ENCODE assay signal across 25 mouse cellular contexts in the genomic region with DNA sequence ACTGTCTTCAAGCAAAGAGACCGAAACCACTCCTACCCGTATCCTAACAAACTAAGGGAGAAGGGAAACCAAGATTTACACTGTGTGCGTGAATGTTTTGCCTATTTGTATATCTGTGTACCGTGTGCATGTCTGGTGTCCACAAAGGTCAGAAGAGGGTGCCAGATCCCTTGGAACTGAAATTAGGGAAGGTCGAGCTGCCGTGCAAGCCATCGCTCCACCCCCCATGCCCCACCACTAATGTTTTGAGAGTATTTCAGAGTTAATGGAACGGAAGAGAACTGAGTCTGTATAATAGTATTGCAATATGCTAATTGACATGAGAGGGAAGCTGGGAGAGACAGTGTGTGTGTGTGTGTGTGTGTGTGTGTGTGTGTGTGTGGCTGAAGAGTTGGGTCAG. TPM values are rescaled to one million over a fixed set of nuclear protein-coding genes. Genes with fewer than 3 reads are reported as not detected.
DNase-seq lines count a peak whose midpoint lies in the region; ATAC-seq and TF ChIP-seq lines count a peak whose summit lies in the region.
"Had no signal": no experiment of that assay in that cellular context is flagged by ENCODE, and none has a peak within 500 bp of the region (broad histone marks: within the 10 kb centered on the region; RNA-seq: fewer than 3 reads in every experiment).

No protein-coding gene starts in this region.

- no peak for DNase-seq in kidney, postnatal 36 days
- no peak for DNase-seq in liver, postnatal 0 days
- no peak for DNase-seq in left cerebral cortex, postnatal 36 days (ENCODE audit: low spot score in 2 of 2)
- DNase-seq in retina, postnatal 1 day, result no peak
- DNase-seq: adrenal gland, adult 2 months; adrenal gland, postnatal 25 days; cerebellum, adult 2 months; cerebellum, postnatal 14 days; embryo, embryonic 11 days; gastrocnemius, postnatal 36 days; heart, adult 18-20 months; heart, postnatal 10 days; heart, postnatal 4 days had no signal

- H3K36me3 ChIP-seq in kidney, embryonic 15.5 days, result no peaks in the 10 kb centered on the region
- H3K36me3 ChIP-seq in liver, postnatal 0 days (replicated peaks; ENCODE audit: insufficient read depth, low read length), result no peaks in the 10 kb centered on the region
- no peaks in the 10 kb centered on the region for H3K36me3 ChIP-seq in liver, embryonic 12.5 days
- H3K36me3 ChIP-seq: embryonic facial prominence, embryonic 15.5 days; forebrain, embryonic 10.5 days; heart, embryonic 10.5 days; hindbrain, embryonic 12.5 days had no signal

- TF ChIP-seq CTCF in liver, postnatal 0 days (IDR thresholded peaks at IDR 0.05; ENCODE audit: low read depth), result no peak

- H3K4me1 ChIP-seq in kidney, embryonic 15.5 days, result peaks cover 63% of the 10 kb centered on the region
- H3K4me1 ChIP-seq in liver, postnatal 0 days (ENCODE audit: insufficient read depth), result peaks cover 56% of the 10 kb centered on the region
- peaks cover 56% of the 10 kb centered on the region for H3K4me1 ChIP-seq in liver, embryonic 12.5 days
- H3K4me1 ChIP-seq: embryonic facial prominence, embryonic 15.5 days; hindbrain, embryonic 12.5 days had no signal

- no peak for ATAC-seq in kidney, embryonic 15.5 days (replicated peaks; ENCODE audit: low FRiP score)
- no peak for ATAC-seq in liver, postnatal 0 days
- ATAC-seq in liver, embryonic 12.5 days, result no peak
- peak; percentile 36 for ATAC-seq in megakaryocyte progenitor cell, adult 5-6 weeks (replicated peaks; ENCODE audit: poor library complexity)
- ATAC-seq: activated CD4-positive, CD25-positive, alpha-beta regulatory T cell, adult 4 months; forebrain, embryonic 14.5 days; Patski had no signal

- no peak for TF ChIP-seq EP300 in liver, postnatal 0 days (IDR thresholded peaks at IDR 0.05; ENCODE audit: low read depth)

- intact Hi-C loops in left cerebral cortex, postnatal 36 days (cut with DNase I), result no loop called here

- H3K4me3 ChIP-seq in kidney, embryonic 15.5 days (replicated peaks), result no peak overlapping the region
- no peak overlapping the region for H3K4me3 ChIP-seq in liver, postnatal 0 days (ENCODE audit: low read depth, low read length)
- H3K4me3 ChIP-seq in liver, embryonic 12.5 days, result no peak overlapping the region
- H3K4me3 ChIP-seq: embryonic facial prominence, embryonic 15.5 days; erythroblast, embryonic 14.5 days; forebrain, embryonic 10.5 days; heart, embryonic 10.5 days; hindbrain, embryonic 12.5 days had no signal

- 89% methylated on average over 8 of the region's 8 CpGs for WGBS in kidney, embryonic 15.5 days
- WGBS in liver, postnatal 0 days (ENCODE audit: insufficient replicate concordance), result 76% methylated on average over 8 of the region's 8 CpGs
- 81% methylated on average over 8 of the region's 8 CpGs for WGBS in liver, embryonic 12.5 days (ENCODE audit: insufficient replicate concordance)

- H3K27me3 ChIP-seq in kidney, embryonic 15.5 days, result no peaks in the 10 kb centered on the region
- no peaks in the 10 kb centered on the region for H3K27me3 ChIP-seq in liver, postnatal 0 days (ENCODE audit: insufficient read depth, low read length)
- no peaks in the 10 kb centered on the region for H3K27me3 ChIP-seq in liver, embryonic 12.5 days (replicated peaks)
- H3K27me3 ChIP-seq: CH12.LX; embryonic facial prominence, embryonic 15.5 days; hindbrain, embryonic 12.5 days; Patski had no signal

- H3K9me3 ChIP-seq in kidney, embryonic 15.5 days (replicated peaks), result no peaks in the 10 kb centered on the region
- H3K9me3 ChIP-seq in liver, postnatal 0 days (ENCODE audit: low read length), result no peaks in the 10 kb centered on the region
- H3K9me3 ChIP-seq in liver, embryonic 12.5 days (replicated peaks), result no peaks in the 10 kb centered on the region
- H3K9me3 ChIP-seq: embryonic facial prominence, embryonic 15.5 days; forebrain, embryonic 10.5 days; heart, embryonic 10.5 days; hindbrain, embryonic 12.5 days had no signal

- H3K4me2 ChIP-seq in kidney, embryonic 15.5 days, result no peak overlapping the region
- no peak overlapping the region for H3K4me2 ChIP-seq in liver, postnatal 0 days (ENCODE audit: low read depth, low read length)
- no peak overlapping the region for H3K4me2 ChIP-seq in liver, embryonic 12.5 days
- H3K4me2 ChIP-seq: embryonic facial prominence, embryonic 15.5 days; hindbrain, embryonic 12.5 days had no signal

- H3K9ac ChIP-seq in kidney, embryonic 15.5 days, result no peak overlapping the region
- no peak overlapping the region for H3K9ac ChIP-seq in liver, postnatal 0 days (replicated peaks)
- H3K9ac ChIP-seq in liver, embryonic 12.5 days, result no peak overlapping the region
- H3K9ac ChIP-seq: embryonic facial prominence, embryonic 15.5 days; hindbrain, embryonic 12.5 days had no signal

- peak overlapping the region; percentile 93 for H3K27ac ChIP-seq in kidney, embryonic 15.5 days
- H3K27ac ChIP-seq in liver, postnatal 0 days (ENCODE audit: low read depth), result peak overlapping the region; percentile 80; the same call in 1 of the 2 replicates
- no peak overlapping the region for H3K27ac ChIP-seq in liver, embryonic 12.5 days
- H3K27ac ChIP-seq: embryonic facial prominence, embryonic 15.5 days; forebrain, embryonic 10.5 days; heart, embryonic 10.5 days; hindbrain, embryonic 12.5 days had no signal

RNA-seq across cellular contexts. Expression of gene Bin2, which starts 8.3 kb away (rescaled TPM):
- polyA plus RNA-seq in kidney, embryonic 15.5 days (2015; fragmentation: Nextera tagmentation; extraction: Ambion mirVana), result 2.6 and 3.2 TPM in 2 replicates
- polyA plus RNA-seq in liver, postnatal 0 days (2015; fragmentation: Nextera tagmentation; extraction: Ambion mirVana), result 16.2 and 20.3 TPM in 2 replicates
- 40.5 and 40.6 TPM in 2 replicates for polyA plus RNA-seq in liver, embryonic 12.5 days (2016; fragmentation: Nextera tagmentation; extraction: Ambion mirVana)
- total RNA-seq in megakaryocyte progenitor cell, adult 5-6 weeks (2015), result 129 and 133 TPM in 2 replicates
- total RNA-seq in megakaryocyte progenitor cell, adult 5-6 weeks (2017), result 98.9 and 105 TPM in 2 replicates
- total RNA-seq in left cerebral cortex, postnatal 36 days (2021), result 1 to 10 TPM; 4.5 to 6.2 TPM
- polyA plus RNA-seq: Patski had no signal

RNA-seq across cellular contexts. Expression of gene Cela1, which starts 10.0 kb away (rescaled TPM):
- 16.5 and 18.3 TPM in 2 replicates for polyA plus RNA-seq in kidney, embryonic 15.5 days (2015; fragmentation: Nextera tagmentation; extraction: Ambion mirVana)
- polyA plus RNA-seq in liver, postnatal 0 days (2015; fragmentation: Nextera tagmentation; extraction: Ambion mirVana), result 29.5 and 31.5 TPM in 2 replicates
- polyA plus RNA-seq in liver, embryonic 12.5 days (2016; fragmentation: Nextera tagmentation; extraction: Ambion mirVana), result 8.7 and 11.0 TPM in 2 replicates
- 12.2 and 28.8 TPM in 2 replicates for total RNA-seq in megakaryocyte progenitor cell, adult 5-6 weeks (2015)
- 5.2 and 10.8 TPM in 2 replicates for total RNA-seq in megakaryocyte progenitor cell, adult 5-6 weeks (2017)
- total RNA-seq in left cerebral cortex, postnatal 36 days (2021), result 1 to 10 TPM; 3.6 to 4.4 TPM
- total RNA-seq: gastrocnemius, postnatal 36 days; heart, postnatal 4 days had no signal

RNA-seq across cellular contexts. Expression of gene Smagp, which starts 40.9 kb away (rescaled TPM):
- polyA plus RNA-seq in kidney, embryonic 15.5 days (2015; fragmentation: Nextera tagmentation; extraction: Ambion mirVana), result 30.0 and 33.1 TPM in 2 replicates
- polyA plus RNA-seq in liver, postnatal 0 days (2015; fragmentation: Nextera tagmentation; extraction: Ambion mirVana), result 21.7 and 24.8 TPM in 2 replicates
- polyA plus RNA-seq in liver, embryonic 12.5 days (2016; fragmentation: Nextera tagmentation; extraction: Ambion mirVana), result 10.5 and 11.4 TPM in 2 replicates
- total RNA-seq in megakaryocyte progenitor cell, adult 5-6 weeks (2015), result 0.64 and 1.1 TPM in 2 replicates
- total RNA-seq in megakaryocyte progenitor cell, adult 5-6 weeks (2017), result 0.71 TPM in 1 of 2 replicates, not detected in the other
- 1 to 10 TPM; 1.8 to 1.9 TPM for total RNA-seq in left cerebral cortex, postnatal 36 days (2021)
- polyA plus RNA-seq: activated CD4-positive, CD25-positive, alpha-beta regulatory T cell, adult 4 months had no signal

RNA-seq across cellular contexts. Expression of gene Galnt6, which starts 51.5 kb away (rescaled TPM):
- polyA plus RNA-seq in kidney, embryonic 15.5 days (2015; fragmentation: Nextera tagmentation; extraction: Ambion mirVana), result 1.0 and 2.4 TPM in 2 replicates
- 1.3 and 1.6 TPM in 2 replicates for polyA plus RNA-seq in liver, postnatal 0 days (2015; fragmentation: Nextera tagmentation; extraction: Ambion mirVana)
- 0.96 and 1.3 TPM in 2 replicates for polyA plus RNA-seq in liver, embryonic 12.5 days (2016; fragmentation: Nextera tagmentation; extraction: Ambion mirVana)
- 11.7 and 11.9 TPM in 2 replicates for total RNA-seq in megakaryocyte progenitor cell, adult 5-6 weeks (2015)
- 28.0 and 29.8 TPM in 2 replicates for total RNA-seq in megakaryocyte progenitor cell, adult 5-6 weeks (2017)
- 1 to 10 TPM; 3.7 to 7.7 TPM for total RNA-seq in left cerebral cortex, postnatal 36 days (2021)
- polyA plus RNA-seq: forebrain, embryonic 10.5 days had no signal
